Mouse (Mus musculus) intestine, postnatal 0 days (tissue): ENCODE results near the gene Tecpr1. TPM values are rescaled to one million over a fixed set of nuclear protein-coding genes. Genes with fewer than 3 reads are reported as not detected.

Experiments used
- ATAC-seq: fragments of 200-750 bp; cut with Nextera tagmentation; 2 replicates; pipeline ENCODE4 v1.8.0; 2017; ENCODE audit warnings: mild to moderate bottlenecking, moderate TSS enrichment, moderate library complexity
- H3K27ac ChIP-seq: fragments of 300-500 bp; sonication (generic); 2 replicates; pipeline ENCODE4 v1.5.1; 2014; ENCODE audit warnings: mild to moderate bottlenecking, low read depth, low read length, moderate library complexity
- H3K27me3 ChIP-seq: fragments of 300-500 bp; sonication (generic); replicated peaks from 2 replicates; pipeline ENCODE4 v1.6.1; 2014; ENCODE audit warnings: low read length, mixed read lengths; ENCODE audit not compliant: control insufficient read depth, insufficient read depth
- H3K36me3 ChIP-seq: fragments of 300-500 bp; sonication (generic); 2 replicates; pipeline ENCODE4 v1.6.1; 2014; ENCODE audit warnings: mild to moderate bottlenecking, moderate library complexity; ENCODE audit not compliant: control insufficient read depth, insufficient read depth
- H3K4me1 ChIP-seq: fragments of 300-500 bp; sonication (generic); replicated peaks from 2 replicates; pipeline ENCODE4 v1.6.1; 2014; ENCODE audit warnings: antibody characterized with exemption, low read length, mixed read lengths; ENCODE audit not compliant: control insufficient read depth, insufficient read depth
- H3K4me2 ChIP-seq: fragments of 300-500 bp; sonication (generic); replicated peaks from 2 replicates; pipeline ENCODE4 v1.6.1; 2014; ENCODE audit warnings: low read depth, mild to moderate bottlenecking, moderate library complexity
- H3K4me3 ChIP-seq: fragments of 300-500 bp; sonication (generic); 2 replicates; pipeline ENCODE4 v1.5.1; 2014; ENCODE audit warnings: low read depth, low read length
- H3K9ac ChIP-seq: fragments of 300-500 bp; sonication (generic); 2 replicates; pipeline ENCODE4 v1.6.1; 2014; ENCODE audit warnings: mild to moderate bottlenecking, low read depth, low read length
- H3K9me3 ChIP-seq: fragments of 300-500 bp; sonication (generic); 2 replicates; pipeline ENCODE4 v1.6.1; 2016; ENCODE audit warnings: mixed run types; ENCODE audit not compliant: control insufficient read depth
- CTCF ChIP-seq: sonication (generic); IDR thresholded peaks from 2 replicates; pipeline ENCODE4 v1.5.1; 2016; ENCODE audit warnings: low read depth, mild to moderate bottlenecking, control low read depth, antibody characterized with exemption, moderate library complexity
- WGBS: fragments of 180-500 bp; shearing (Covaris S2); extraction: QIAGEN DNeasy Blood & Tissue Kit; methylation state at CpG from one replicate; pipeline ENCODE4 v1.1.7; 2014; 5-methylcytosine and 5-hydroxymethylcytosine counted together
- polyA plus RNA-seq: library from polyadenylated mRNA; unstranded; fragments of >200 nt; fragmentation: Nextera tagmentation; extraction: Ambion mirVana; gene quantifications from 2 replicates; pipeline ENCODE4 v1.2.1, GENCODE M21; 2015

Tecpr1 gene
- polyA plus RNA-seq, 1 experiment from 2014 or later = 10.7 TPM

DNA sequence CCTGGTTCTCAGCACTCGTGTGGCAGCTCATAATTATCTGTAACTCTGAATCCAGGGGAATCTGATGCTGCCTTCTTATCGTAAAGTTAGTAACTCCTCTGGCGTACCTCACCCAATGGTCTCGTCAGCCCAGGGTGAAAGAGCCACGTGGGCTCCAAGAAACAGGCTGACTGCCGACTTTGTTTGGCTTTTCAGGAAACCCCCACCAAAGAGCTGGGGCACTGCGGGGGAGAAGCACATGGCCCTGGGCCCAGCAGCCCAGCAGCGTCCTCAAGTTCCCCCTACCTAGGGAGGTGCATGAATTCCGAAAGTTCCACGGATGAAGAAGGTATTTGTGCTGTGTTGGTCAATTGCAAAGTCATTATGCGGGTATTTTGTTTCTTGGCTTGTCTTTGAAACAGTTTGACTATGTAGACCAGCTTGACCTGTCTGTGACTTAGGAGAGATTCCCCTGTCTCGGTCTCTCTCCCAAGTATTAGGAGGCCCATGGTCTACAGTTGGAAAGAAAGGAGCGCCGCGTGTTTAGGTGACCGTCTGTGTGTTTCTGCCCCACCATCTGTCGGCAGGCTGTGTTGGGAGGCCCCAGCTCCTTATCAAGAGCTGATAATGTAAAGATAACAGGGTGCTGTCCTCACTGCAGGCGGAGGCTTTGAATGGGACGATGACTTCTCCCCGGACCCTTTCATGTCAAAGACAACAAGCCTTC is 40.7 kb downstream of the Tecpr1 start:
- no peak for TF ChIP-seq CTCF
- no peaks in the 10 kb centered on the region for H3K4me1 ChIP-seq
- no peak overlapping the region for H3K4me3 ChIP-seq
- no peak overlapping the region for H3K9ac ChIP-seq
- peak overlapping the region; percentile 17; the same call in 1 of the 2 replicates for H3K4me2 ChIP-seq
- ATAC-seq = peak; percentile 49; the same call in 1 of the 2 replicates
- H3K36me3 ChIP-seq = peaks cover 44% of the 10 kb centered on the region
- H3K27me3 ChIP-seq = no peaks in the 10 kb centered on the region
- no peaks in the 10 kb centered on the region for H3K9me3 ChIP-seq
- H3K27ac ChIP-seq = peak overlapping the region; percentile 28; the same call in 1 of the 2 replicates
- 39% methylated on average over 20 of the region's 20 CpGs for WGBS

- WGBS = 86% methylated on average over 7 of the region's 7 CpGs
These were observed 42.2 kb downstream of the Tecpr1 start for GRCm38 (mm10) chr5:144181249-144181648.

GRCm38 (mm10) chr5:144178216-144178615 is 45.2 kb downstream of the Tecpr1 start:
- H3K4me2 ChIP-seq = no peak overlapping the region
- H3K4me1 ChIP-seq = no peaks in the 10 kb centered on the region
- TF ChIP-seq CTCF = no peak
- no peak overlapping the region for H3K27ac ChIP-seq
- ATAC-seq = no peak
- H3K9ac ChIP-seq = no peak overlapping the region
- H3K9me3 ChIP-seq = no peaks in the 10 kb centered on the region
- H3K36me3 ChIP-seq = peaks cover 47% of the 10 kb centered on the region
- 26% methylated on average over 6 of the region's 6 CpGs for WGBS
- H3K4me3 ChIP-seq = no peak overlapping the region
- no peaks in the 10 kb centered on the region for H3K27me3 ChIP-seq

More at GRCm38 (mm10) chr5:144181249-144181648, 42.2 kb downstream of the Tecpr1 start:
- no peak for ATAC-seq
- Histone ChIP-seq H3K36me3 (peaks cover 45% of the 10 kb centered on the region), H3K9me3 (no peaks in the 10 kb centered on the region), H3K27me3 (no peaks in the 10 kb centered on the region), H3K4me1 (no peaks in the 10 kb centered on the region), H3K9ac (no peak overlapping the region), H3K4me3 (no peak overlapping the region), H3K27ac (no peak overlapping the region), H3K4me2 (no peak overlapping the region)
- TF ChIP-seq CTCF = no peak

DNA sequence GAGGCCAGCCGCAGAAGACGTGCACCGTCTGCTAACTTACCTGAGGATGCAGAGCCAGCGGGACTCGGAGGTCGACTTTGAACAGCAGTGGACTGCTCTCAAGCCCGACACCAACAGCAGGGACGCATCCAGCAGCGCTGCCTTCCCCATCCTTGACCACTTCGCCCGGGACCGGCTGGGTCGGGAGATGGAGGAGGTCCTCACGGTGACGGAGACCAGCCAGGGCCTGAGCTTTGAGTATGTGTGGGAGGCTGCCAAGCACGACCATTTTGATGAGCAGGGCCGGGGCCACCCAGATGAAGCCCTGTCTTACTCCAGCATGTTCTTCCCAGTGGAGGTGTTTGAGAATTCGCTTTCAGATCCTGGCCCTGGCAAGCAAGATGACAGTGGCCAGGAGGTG is 49.8 kb downstream of the Tecpr1 start:
- Histone ChIP-seq H3K9me3 (no peaks in the 10 kb centered on the region), H3K9ac (no peak overlapping the region), H3K4me3 (no peak overlapping the region), H3K36me3 (peaks cover 72% of the 10 kb centered on the region), H3K4me1 (no peaks in the 10 kb centered on the region), H3K4me2 (no peak overlapping the region), H3K27ac (no peak overlapping the region), H3K27me3 (no peaks in the 10 kb centered on the region)
- WGBS = 96% methylated on average over 18 of the region's 18 CpGs
- no peak for ATAC-seq
- TF ChIP-seq CTCF = no peak

- whole genome bisulfite sequencing = 91% methylated on average over 8 of the region's 8 CpGs
- no peaks in the 10 kb centered on the region for H3K27me3 ChIP-seq
- TF ChIP-seq CTCF = no peak
- no peak for ATAC-seq
- no peaks in the 10 kb centered on the region for H3K4me1 ChIP-seq
- H3K27ac ChIP-seq = no peak overlapping the region
- H3K9ac ChIP-seq = no peak overlapping the region
- peaks cover 72% of the 10 kb centered on the region for H3K36me3 ChIP-seq
- no peaks in the 10 kb centered on the region for H3K9me3 ChIP-seq
- H3K4me2 ChIP-seq = no peak overlapping the region
- H3K4me3 ChIP-seq = no peak overlapping the region
These were observed 54.0 kb downstream of the Tecpr1 start for GRCm38 (mm10) chr5:144169275-144169975.

DNA sequence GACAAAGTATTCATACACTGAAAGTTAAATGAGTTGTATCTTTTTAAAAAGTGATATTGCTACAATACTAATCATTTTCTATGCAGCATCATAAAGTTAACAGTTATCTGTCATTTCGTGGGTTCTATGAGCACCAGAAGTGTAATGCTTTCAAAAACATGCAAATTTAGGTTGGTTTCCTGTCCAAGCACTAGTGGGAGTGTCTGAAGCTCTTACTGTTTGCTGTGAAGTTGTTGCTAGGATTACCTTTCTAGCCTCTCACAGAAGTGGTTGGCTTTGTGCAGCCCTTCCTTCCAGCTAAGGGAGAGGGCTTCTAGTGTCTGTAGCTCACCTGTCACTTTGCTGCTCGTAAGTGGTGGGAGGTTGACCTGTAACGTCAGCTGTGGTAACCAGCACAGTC is 57.7 kb downstream of the Tecpr1 start:
- Histone ChIP-seq H3K4me3 (no peak overlapping the region), H3K9ac (no peak overlapping the region), H3K27me3 (no peaks in the 10 kb centered on the region), H3K36me3 (peaks cover 52% of the 10 kb centered on the region), H3K27ac (no peak overlapping the region), H3K4me1 (no peaks in the 10 kb centered on the region), H3K9me3 (no peaks in the 10 kb centered on the region), H3K4me2 (no peak overlapping the region)
- ATAC-seq = no peak
- 82% methylated on average over 3 of the region's 3 CpGs for WGBS
- no peak for TF ChIP-seq CTCF
